Mouse (Mus musculus): Measurements from ENCODE around the gene Ilf3. TPM values are rescaled to one million over a fixed set of nuclear protein-coding genes. Genes with fewer than 3 reads are reported as not detected.

Ilf3 gene
- total and polyA plus RNA-seq, 3 experiments, result 39.1 to 60.1 (median 51.0) TPM

DNA sequence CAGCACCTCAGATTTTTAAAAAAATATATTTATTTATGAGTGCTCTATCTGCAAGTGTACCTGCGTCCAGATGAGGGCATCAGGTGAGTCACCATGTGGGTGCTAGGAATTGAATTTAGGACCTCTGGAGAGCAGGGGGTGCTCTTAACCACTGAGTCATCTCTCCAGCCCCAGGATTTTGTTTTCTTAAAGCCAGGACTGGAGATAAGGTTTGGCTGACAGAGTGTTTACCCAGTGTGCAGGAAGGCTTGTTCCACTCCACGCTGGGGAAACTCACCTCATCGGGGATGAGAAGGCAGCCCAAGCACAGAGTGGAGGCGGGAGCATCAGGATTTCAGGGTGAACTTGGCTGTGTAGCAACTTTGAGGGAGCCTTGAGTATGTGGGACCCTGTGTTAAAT lies 27.3 kb upstream of the Ilf3 start:
- DNase-seq, result no peak

DNA sequence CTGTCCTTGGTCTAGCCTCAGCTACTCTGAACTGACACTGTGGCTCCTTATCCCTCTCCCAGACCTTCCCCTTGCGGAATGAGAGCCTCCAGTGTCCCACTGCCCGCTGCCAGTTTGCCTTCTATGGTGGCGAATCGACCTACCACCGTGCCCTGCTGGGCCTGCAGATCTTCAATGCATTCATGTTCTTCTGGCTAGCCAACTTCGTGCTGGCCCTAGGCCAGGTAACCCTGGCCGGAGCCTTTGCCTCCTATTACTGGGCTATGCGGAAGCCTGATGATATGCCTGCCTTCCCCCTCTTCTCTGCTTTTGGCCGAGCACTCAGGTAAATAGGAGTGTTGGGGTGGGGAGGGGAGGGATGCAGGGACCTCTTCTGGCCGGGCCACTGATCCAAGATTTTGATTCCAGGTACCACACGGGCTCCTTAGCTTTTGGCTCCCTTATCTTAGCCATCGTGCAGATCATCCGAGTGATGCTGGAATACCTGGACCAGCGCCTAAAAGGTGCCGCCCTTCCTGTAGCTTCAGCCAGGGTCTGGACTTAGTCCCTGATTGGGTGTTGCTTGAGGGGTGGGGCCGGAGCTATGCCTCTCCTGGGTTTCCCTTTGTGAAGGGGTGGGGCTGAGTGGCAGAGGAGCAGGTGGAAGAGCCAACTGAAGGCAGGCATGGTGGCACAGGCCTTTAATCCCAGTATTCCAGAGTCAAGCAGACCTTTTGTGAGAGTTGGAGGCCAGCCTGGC lies 20.9 kb upstream of the Ilf3 start:
- no peak for DNase-seq

DNA sequence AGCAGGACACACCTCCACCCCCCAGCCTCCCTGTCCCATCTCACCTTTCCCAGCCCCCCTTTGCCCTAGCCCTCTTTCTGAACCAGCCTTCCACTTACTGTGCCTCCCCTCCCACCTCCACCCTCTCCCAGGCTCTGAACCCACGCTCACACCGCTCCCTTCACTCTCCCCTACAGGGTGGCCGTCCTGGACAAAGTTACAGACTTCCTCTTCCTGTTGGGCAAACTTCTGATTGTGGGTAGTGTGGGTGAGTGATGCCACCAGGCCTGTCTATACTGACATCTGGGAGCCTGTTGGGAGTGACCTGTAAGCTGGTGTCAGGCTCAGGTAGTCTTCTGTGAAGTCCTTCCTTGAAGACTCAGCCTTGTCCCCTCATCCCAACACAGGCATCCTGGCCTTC lies 19.5 kb upstream of the Ilf3 start:
- DNase-seq, result no peak

DNA sequence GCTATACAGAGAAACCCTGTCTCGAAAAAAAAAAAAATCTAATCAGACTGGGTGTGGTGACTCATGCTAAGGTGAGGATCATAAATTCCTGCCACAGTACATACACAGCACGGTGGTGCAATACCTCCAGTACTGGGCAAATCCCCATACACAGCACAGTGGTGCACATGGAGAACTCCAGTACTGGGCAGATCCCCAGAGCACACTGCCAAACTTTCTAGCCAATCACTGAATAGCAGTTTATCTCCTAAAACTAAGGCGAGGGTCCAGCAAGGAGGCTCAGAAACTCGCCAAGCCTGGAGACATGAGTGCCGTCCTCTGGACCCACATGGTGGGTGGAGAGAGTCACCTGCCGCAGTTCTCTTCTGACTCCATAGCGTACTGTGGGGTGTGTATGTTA lies 16.5 kb upstream of the Ilf3 start:
- no peak for DNase-seq

DNA sequence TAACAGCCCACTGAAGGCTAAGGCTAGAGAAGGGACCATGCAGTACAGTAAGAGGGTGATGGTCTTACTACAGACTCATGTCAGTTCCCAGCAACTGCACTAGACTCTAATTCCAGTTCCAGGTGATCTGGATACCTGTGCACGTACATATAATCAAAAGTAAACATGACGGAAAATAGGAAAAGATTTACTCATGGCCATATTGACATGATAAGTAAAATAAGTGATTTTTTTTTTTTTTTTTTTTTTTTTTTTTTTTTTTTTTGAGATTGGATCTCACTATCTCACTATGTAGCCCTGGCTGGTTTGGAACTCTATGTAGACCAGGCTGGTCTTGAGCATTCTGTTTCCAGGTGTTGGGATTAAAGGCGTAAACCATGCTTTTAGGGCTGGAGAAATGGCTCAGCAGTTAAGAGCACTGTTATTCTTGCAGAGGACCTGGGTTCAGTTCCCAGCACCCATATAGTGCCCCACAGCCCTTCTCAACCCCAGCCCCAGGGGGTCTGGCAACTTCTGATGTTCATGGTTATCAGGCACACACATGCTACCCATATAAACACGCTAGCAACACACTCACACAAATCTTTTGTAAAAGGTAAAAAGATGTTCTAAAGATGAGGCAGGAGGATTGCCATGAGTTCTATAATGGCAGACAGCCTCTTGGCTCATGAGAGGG lies 15.8 kb upstream of the Ilf3 start:
- no peak for DNase-seq

DNA sequence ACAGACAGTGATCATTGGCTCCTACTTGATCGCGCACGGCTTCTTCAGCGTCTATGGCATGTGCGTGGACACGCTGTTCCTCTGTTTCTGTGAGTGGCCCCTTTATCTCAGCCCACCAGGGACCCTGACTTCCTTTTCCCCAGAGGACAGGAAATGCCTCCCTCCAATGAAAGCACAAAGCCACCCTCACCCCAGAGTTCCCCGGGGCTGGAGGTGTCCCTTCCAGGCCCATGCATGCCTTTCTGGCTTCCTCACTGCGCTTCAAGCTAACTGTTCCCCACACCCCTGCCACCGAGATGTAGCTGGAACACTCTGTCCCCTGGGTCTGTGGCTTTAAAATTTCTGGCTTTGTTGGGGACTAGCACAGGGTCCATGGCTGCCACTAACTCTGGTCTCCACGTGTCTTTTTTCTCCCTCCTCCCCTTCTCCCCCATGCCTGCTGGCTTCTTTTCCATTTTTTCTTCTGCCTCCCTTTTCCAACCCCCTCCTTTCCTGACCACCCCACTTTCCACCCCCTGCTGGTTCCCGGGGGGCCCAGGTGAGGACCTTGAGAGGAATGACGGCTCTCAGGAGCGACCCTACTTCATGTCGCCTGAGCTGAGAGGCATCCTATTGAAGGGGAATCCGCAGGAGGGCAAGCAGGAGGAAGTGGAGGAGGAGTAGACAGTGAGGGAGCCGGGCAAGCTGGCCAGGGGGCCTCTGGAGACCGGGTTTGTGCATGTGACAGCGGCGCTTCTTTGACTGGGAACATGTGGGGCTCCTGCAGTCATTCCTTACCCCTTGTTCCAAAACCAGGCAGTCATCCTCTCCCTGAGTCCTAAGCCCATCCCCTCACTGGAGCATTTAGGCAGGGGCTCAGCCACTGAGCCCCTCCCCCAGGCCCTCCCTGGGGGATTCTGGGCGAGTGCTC lies 15.0 kb upstream of the Ilf3 start:
- no peak for DNase-seq

DNA sequence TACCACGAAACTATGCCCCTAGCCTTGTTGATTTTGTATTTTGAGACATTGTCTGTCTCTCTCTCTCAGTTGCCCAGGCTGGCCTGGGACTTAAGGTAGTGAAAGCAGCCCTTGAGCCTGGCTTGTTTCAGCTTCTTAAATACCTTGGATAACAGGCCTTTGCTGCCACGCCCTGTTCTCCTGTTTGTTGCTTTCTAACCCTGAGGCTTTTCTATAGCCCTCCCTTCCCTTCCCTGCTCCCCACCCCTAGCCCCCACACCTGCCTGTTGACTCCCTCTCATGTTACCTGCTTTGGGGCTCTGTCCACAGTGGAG lies 14.3 kb upstream of the Ilf3 start:
- DNase-seq, result no peak

DNA sequence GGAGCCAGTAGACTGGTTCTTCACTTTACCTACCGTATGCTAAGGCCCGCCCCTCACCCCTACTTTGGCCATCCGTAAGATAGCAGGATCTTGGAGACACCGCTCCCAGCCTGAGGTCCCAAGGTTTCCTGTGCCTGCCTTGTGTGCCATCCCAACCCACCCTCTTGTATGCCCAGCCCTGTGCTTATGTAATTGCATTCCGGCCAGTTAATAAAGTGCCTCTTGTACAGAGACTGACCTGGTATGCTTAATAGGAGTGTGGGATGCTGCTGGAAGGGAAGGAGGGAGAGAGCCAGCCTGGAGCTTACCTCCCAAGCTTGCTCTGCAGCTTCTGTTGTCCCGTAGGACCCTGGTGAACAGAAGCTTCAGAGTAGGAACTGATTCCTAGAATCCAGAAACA lies 12.9 kb upstream of the Ilf3 start:
- no peak for DNase-seq

DNA sequence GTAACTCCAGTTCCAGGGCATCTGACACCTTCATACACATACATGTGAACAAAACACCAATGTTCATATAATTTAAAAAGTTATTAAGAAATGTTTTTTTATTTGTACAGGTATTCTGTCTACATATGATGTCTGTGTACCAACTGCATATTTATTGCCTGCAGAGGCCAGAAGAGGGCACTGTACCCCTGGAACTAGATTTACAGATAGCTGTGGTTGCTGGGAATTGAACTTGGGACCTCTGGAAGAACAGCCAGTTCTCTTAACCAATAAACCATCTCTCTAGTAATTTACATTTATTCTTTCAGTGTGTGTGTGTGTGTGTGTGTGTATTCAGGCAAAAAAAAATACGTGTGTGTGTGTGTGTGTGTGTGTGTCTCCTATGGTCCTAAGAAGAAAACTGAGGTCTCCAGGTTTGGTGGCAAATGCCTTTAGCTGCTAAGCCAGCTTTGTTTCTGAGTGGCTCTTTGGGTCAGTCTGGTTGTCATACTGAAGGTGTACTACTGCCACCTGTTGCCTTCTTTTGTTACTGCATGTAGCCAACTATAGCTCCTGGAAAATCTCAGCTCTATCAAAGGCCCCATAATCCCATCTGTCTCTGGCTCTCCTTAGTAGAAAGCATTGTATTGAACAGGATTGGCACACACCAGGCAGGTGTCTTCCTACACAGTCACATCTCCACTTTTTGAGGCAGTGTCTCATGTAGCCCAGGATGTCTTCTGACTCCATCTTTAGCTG lies 10.5 kb upstream of the Ilf3 start:
- peak; percentile 60 for DNase-seq

DNA sequence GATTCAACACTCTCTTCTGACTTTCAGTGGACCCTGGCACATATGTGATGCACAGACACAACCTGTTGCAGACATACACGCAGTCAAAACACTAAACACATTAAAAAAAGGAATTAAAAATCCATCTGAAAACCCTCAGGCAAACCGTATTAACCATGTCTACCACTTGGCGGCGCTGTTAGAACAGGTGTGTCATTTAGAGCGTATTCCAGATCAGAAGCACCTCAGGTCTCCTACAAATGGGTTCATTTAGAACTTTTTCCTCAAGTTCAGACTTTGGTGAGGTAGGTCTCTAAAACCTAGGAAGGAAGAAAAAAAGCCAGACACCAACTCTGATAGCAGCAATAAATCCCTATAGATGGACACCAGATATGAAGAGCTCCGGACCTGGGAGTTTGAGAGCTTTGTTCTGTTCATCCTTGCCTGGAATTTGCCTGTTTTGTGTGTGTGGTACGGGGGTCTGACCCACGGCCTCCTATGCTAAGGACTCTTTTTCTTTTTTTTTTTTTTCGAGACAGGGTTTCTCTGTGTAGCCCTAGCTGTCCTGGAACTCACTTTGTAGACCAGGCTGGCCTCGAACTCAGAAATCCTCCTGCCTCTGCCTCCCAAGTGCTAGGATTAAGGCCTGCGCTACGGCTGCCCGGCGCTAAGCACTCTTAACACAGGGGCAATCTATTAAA lies 990 bp upstream of the Ilf3 start:
- peak; percentile 54 for DNase-seq

DNA sequence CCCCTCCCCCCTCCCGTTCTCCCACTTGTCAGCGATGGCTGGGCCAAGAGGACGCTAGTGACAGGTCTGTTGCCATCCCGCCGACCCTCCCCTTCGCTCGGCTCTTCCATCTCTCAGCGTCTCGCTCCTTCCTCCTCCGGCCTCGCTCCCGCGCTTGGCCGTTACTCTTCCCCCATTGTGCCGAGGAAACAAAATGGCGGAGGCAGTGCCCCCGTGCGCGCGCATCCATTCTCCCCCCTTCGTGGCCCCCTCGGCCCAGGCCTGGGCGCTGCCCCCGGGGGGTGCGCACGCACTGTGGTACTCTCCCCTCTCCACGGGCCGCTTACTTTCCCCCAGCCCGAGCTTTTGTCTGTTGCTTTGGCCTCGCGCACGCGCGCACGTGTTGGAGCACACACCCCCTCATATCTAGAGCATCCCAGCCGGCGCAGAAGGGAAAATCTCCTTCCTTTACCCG lies 487 bp downstream of the Ilf3 start:
- peak; percentile 80 for DNase-seq

DNA sequence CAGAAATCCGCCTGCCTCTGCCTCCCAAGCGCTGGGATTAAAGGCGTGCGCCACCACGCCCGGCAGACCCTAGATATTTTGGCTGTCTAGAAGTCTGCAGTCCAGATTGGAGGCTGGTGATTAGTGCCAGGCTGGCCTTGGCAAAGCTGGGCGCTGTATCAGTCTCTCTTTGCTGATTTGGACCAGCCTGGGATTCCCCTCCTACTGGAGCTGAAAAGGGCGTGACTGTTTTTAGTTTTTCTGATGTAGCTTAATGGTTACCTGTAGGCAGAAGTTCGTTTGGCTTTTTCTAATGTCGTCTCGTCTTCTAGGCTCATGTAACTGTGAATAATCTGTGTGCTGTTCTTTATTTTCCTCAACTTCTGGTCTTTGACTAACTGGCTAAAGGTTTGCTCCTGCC lies 1.4 kb downstream of the Ilf3 start:
- no peak for DNase-seq

DNA sequence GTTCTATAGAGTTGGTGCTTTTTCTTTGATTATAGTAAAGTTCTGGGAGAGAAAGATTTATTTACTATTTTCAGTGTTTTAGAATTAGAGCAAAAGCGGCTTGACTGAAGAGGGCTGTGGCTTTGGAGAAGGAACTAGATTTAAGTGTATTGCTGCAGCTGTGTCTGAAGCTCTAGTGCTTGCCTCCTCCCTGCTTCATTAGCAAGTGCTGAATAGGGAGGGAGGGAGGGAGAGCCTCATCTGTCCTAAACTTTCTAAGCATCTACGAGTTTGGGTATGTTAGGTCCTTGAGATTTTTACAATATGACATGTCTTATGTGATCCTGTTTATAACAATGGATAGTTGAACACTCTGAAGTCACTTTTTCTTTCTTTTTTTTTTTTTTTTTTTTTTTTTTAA lies 3.2 kb downstream of the Ilf3 start:
- DNase-seq, result no peak

DNA sequence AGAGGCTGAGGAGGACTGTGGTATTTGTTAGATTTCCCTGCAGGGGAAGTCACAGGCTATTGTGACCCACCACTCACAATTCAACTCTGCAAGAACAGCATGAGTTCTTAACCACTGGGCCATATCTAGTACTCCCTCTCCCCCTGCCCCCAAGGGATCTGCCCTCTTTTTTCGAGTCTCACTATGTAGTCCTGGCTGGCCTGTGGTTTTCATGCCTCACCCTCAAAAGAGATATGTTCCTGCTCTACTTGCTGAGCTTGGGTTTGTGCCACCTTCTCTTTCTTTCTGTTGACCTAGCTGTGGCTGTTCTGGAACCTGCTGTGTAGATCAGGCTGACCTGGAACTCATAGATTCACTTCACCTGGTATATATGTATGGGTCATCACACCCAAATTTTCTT lies 4.8 kb downstream of the Ilf3 start:
- DNase-seq, result no peak

DNA sequence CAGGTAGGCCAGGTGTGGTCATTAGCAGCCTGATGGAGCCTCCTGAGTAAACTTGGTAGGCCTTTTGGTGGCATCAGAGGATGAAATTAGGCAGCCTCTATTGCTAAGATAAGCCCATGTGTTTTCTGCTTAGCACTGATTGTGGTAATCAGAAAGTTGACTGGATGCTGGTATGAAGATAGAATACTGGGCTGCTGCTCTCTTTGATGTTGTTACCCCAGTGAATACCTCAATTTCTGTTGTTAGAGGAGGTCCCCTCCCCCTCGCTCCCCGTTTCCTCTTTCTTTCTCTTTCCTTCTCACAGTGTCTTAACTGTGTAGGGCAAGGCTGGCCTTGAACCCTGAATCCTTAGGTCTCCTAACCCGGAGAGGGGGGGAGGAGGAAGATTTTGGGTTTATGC lies 11.5 kb downstream of the Ilf3 start:
- no peak for DNase-seq

DNA sequence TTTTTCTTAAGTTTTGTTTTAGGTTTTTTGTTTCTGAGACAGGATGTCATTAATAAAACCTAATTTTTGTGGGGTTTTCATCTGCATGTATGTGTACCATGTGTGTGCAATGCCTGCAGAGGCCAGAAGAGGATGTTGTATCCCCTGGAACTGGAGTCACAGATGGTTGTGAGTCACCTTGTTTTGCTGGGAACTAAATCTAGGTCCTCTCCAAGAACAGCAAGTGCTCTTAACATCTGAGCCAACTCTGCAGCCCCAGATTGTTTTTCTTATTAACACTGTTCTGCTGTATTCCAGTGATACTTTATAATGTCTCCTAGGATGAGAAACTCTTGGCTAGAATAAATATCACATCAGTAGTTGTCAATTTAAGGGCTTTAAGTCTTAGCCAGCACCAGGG lies 13.2 kb downstream of the Ilf3 start:
- no peak for DNase-seq

DNA sequence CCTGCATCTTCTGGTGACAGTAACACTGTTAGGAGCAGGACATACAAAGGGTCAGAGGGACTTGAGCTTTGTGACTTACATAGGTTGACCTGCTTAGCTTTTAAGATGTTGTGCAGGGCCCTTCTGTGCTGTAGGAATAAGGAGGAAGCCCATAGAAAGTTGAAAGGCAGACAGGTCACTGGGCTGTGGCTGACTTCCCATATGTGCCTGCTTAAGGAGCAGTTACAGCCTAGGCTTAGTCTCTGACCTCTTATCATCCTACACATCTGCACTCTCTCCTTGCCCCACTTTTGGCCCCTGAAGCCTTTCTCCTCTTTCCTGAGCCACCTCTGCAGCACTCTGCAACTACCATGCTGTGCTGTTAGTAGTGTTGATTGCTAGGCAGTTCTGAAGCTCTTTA lies 16.3 kb downstream of the Ilf3 start:
- no peak for DNase-seq

DNA sequence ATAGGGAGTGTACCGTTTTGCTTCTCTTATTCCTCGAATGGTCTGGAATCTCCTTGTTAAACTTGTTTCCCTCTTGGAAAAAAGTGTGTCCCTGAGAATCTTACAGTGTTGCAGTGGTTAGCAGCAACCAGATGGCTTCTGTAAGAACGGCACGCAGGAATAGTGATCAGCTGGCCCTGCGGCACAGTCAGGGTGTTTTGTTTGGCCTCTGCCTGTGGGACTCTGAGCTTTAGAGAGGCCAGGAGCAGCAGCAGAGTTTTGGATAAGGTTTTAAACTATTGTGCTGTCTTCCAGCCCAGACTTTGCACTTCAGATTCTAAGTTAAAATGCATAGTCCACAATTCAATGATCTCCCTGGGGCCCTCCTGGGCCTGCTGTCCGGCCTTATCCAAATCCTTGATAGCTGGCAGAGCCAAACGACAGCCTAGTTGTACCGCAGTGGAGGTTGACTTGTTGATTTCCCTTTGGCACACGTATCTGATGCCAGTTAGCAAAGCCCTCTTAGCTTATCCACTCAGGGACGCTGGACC lies 25.0 kb downstream of the Ilf3 start:
- no peak for DNase-seq

DNA sequence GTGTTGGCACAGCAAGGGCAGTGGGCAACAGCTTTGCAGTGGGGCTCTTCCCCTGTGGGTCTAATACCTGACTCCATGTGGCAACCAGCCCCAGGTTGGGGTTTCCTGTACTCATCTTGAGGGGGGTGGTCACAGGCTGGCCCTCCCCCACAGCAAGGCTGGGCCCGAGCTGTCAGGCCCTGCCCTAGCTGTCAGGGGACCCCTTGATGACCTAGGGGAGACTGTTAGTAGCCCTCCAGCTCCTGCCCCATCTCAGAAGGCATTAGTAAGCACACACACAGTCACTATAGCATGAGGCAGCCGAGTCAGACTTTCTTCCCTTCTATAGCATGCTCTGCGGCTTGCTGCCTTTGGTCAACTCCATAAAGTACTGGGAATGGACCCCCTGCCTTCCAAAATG lies 28.0 kb downstream of the Ilf3 start:
- DNase-seq, result no peak

DNA sequence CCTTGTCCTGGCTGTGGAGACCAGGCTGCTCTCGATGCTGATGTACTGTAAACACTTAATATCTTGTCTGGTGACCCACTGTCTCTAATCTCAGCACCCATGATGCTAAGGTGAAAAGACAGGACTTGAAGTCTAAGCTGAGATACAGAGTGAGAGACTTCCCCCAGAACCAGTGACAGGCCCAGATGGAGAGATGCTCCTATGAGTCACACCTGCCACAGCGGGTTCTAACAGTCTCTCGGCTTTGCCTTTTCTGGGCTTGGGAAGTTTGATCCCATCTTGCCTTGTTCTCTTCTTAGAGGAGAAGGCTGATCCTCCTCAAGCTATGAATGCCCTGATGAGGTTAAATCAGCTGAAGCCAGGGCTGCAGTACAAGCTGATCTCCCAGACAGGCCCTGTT lies 29.5 kb downstream of the Ilf3 start:
- no peak for DNase-seq

DNA sequence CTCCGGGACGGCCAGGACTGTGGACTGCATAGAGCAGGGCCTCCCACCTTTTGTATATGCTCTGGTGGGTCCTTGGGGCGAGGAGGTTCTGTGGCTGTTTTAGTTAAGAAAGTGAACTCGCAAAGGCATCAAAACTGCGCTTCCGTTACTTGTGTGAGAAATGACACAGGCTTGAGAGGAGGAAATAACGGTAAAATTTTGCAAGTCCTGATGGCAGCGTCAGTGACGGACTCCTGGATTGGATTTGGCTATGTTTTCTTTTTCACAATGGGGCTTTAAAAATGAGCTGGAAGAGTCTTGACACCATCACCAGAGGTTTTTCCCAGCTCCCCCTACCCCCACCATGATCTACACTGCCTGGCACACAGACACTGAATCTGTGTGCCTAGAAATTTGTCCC lies 33.4 kb downstream of the Ilf3 start:
- no peak for DNase-seq
